Mouse (Mus musculus) embryonic facial prominence, embryonic 15.5 days (tissue): ENCODE data around the gene Ush1c. TPM values are rescaled to one million over a fixed set of nuclear protein-coding genes. Genes with fewer than 3 reads are reported as not detected.
A peak's percentile ranks its signal among the peaks of the same experiment; 100 is the strongest.

Experiments
- ATAC-seq: fragments of 200-750 bp; cut with Nextera tagmentation; 2 replicates; pipeline ENCODE4 v1.8.0; 2017; ENCODE audit warnings: low read depth, moderate TSS enrichment; ENCODE audit not compliant: insufficient number of reproducible peaks, low FRiP score, low TSS enrichment
- H3K27ac ChIP-seq: fragments of 300-500 bp; sonication (generic); replicated peaks from 2 replicates; pipeline ENCODE4 v1.5.1; 2015; ENCODE audit warnings: mild to moderate bottlenecking, inconsistent platforms
- H3K27me3 ChIP-seq: fragments of 300-500 bp; sonication (generic); 2 replicates; pipeline ENCODE4 v1.6.1; 2015; ENCODE audit warnings: inconsistent platforms
- H3K36me3 ChIP-seq: fragments of 300-500 bp; sonication (generic); 2 replicates; pipeline ENCODE4 v1.6.1; 2015; ENCODE audit warnings: mild to moderate bottlenecking, inconsistent platforms
- H3K4me1 ChIP-seq: fragments of 300-500 bp; sonication (generic); 2 replicates; pipeline ENCODE4 v1.6.1; 2015; ENCODE audit warnings: inconsistent platforms
- H3K4me2 ChIP-seq: fragments of 300-500 bp; sonication (generic); replicated peaks from 2 replicates; pipeline ENCODE4 v1.6.1; 2015; ENCODE audit warnings: mild to moderate bottlenecking, inconsistent platforms
- H3K4me3 ChIP-seq: fragments of 300-500 bp; sonication (generic); replicated peaks from 2 replicates; pipeline ENCODE4 v1.5.1; 2015; ENCODE audit warnings: mild to moderate bottlenecking, inconsistent platforms
- H3K9ac ChIP-seq: fragments of 300-500 bp; sonication (generic); 2 replicates; pipeline ENCODE4 v1.6.1; 2015; ENCODE audit warnings: inconsistent platforms
- H3K9me3 ChIP-seq: fragments of 300-500 bp; sonication (generic); replicated peaks from 2 replicates; pipeline ENCODE4 v1.6.1; 2016; ENCODE audit warnings: inconsistent platforms
- WGBS: fragments of 180-500 bp; shearing (Covaris S2); methylation state at CpG from one replicate; pipeline ENCODE4 v1.1.7; 2015; 5-methylcytosine and 5-hydroxymethylcytosine counted together
- polyA plus RNA-seq: library from polyadenylated mRNA; unstranded; fragments of >200 nt; fragmentation: Nextera tagmentation; extraction: Ambion mirVana; gene quantifications from 2 replicates; pipeline ENCODE4 v1.2.1, GENCODE M21; 2015

The Ush1c gene
- polyA plus RNA-seq, 1 experiment from 2014 or later: 0.15 TPM

- Histone ChIP-seq H3K4me3 (no peak within 1 kb of the TSS), H3K4me1 (no peaks in the 10 kb centered on the region), H3K4me2 (no peak within 1 kb of the TSS), H3K27ac (no peak within 1 kb of the TSS), H3K27me3 (no peaks in the 10 kb centered on the region), H3K9ac (no peak within 1 kb of the TSS), H3K36me3 (no peaks in the 10 kb centered on the region), H3K9me3 (no peaks in the 10 kb centered on the region)
- no peak for ATAC-seq
- 47% methylated on average over 2 of the region's 2 CpGs for WGBS
Measured at GRCm38 (mm10) chr7:46240696-46241095, 2.4 kb upstream of the Ush1c start, which contains the start of gene Otog. TSS of gene Otog (plus strand) at chr7:46240987.

- Histone ChIP-seq H3K4me2 (no peak overlapping the region), H3K27me3 (no peaks in the 10 kb centered on the region), H3K9me3 (no peaks in the 10 kb centered on the region), H3K9ac (no peak overlapping the region), H3K4me3 (no peak overlapping the region), H3K36me3 (no peaks in the 10 kb centered on the region), H3K4me1 (no peaks in the 10 kb centered on the region), H3K27ac (no peak overlapping the region)
- ATAC-seq: no peak
- 83% methylated on average over 4 of the region's 4 CpGs for WGBS
Measured at GRCm38 (mm10) chr7:46240091-46240490, 1.8 kb upstream of the Ush1c start.

DNA sequence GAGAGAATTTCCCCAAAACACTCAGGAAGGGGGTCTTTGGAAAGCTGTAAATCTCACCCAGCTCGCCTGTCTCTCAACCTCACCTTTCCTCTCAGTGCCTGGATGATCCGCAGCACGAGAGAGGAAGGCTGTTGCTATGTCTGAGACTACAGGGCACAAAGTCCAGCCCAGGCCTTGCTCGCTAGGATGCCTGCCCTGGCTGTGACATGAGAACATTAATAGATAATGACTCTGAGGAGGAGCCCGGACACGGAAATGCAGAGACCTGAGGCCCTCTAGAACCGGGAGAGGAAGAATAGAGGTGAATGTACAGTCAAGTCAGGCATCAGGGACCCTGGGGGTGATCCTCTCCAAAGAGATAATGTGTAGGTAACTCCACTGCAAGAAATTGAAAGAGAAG is 1.1 kb downstream of the Ush1c start:
- ATAC-seq: no peak
- no peaks in the 10 kb centered on the region for H3K4me1 ChIP-seq
- no peak overlapping the region for H3K9ac ChIP-seq
- H3K9me3 ChIP-seq: no peaks in the 10 kb centered on the region
- no peak overlapping the region for H3K4me2 ChIP-seq
- 51% methylated on average over 7 of the region's 7 CpGs for WGBS
- no peaks in the 10 kb centered on the region for H3K27me3 ChIP-seq
- H3K4me3 ChIP-seq: no peak overlapping the region
- H3K36me3 ChIP-seq: no peaks in the 10 kb centered on the region
- no peak overlapping the region for H3K27ac ChIP-seq

DNA sequence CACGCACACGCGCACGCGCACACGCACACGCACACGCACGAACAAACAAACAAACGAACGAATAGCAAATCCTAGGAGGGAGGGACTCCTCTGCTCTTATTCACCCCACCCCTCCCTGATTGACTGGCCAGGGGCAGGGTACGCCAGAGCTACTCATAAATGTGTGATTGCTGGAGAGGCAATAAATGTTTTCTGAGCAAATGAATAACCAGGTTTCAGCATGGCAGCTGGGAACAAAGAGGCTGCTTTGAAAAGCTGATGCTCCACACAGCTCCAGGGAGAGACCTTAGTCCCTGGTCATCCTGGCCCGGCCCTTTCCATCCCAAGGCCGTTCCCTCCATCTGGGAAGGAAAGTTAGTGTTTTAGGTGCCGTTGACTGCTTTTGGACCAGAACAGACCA is 1.9 kb downstream of the Ush1c start:
- ATAC-seq: no peak
- Histone ChIP-seq H3K27ac (no peak overlapping the region), H3K4me1 (no peaks in the 10 kb centered on the region), H3K4me3 (no peak overlapping the region), H3K9ac (no peak overlapping the region), H3K4me2 (no peak overlapping the region), H3K27me3 (no peaks in the 10 kb centered on the region), H3K9me3 (no peaks in the 10 kb centered on the region), H3K36me3 (no peaks in the 10 kb centered on the region)
- WGBS: 81% methylated on average over 15 of the region's 15 CpGs

DNA sequence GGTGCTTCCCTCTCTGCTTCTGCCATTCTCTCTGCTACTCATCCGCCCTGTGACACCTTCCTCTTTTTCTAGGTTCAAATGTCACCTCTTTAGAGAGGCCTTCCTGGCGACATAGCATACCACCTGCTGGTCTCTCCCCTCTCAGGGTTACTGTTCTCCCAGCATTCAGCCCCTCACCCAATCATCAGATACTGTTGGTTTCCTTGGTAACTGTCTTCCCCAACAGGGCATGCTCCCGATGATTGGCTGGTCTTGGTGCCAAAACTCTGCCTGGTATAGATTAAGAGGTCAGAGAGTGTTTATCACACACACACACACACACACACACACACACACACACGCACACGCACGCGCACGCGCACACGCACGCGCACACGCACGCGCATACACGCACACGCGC is 2.4 kb downstream of the Ush1c start:
- Histone ChIP-seq H3K4me2 (no peak overlapping the region), H3K4me1 (no peaks in the 10 kb centered on the region), H3K27me3 (no peaks in the 10 kb centered on the region), H3K36me3 (no peaks in the 10 kb centered on the region), H3K9ac (no peak overlapping the region), H3K4me3 (no peak overlapping the region), H3K27ac (no peak overlapping the region), H3K9me3 (no peaks in the 10 kb centered on the region)
- no peak for ATAC-seq
- 69% methylated on average over 18 of the region's 18 CpGs for WGBS

GRCm38 (mm10) chr7:46226936-46227335 is 11.4 kb downstream of the Ush1c start:
- no peaks in the 10 kb centered on the region for H3K36me3 ChIP-seq
- no peak overlapping the region for H3K27ac ChIP-seq
- 40% methylated on average over 4 of the region's 4 CpGs for WGBS
- no peak overlapping the region for H3K4me2 ChIP-seq
- H3K4me3 ChIP-seq: no peak overlapping the region
- no peaks in the 10 kb centered on the region for H3K27me3 ChIP-seq
- H3K9me3 ChIP-seq: no peaks in the 10 kb centered on the region
- no peaks in the 10 kb centered on the region for H3K4me1 ChIP-seq
- H3K9ac ChIP-seq: no peak overlapping the region
- no peak for ATAC-seq

GRCm38 (mm10) chr7:46226253-46226652 is 12.1 kb downstream of the Ush1c start:
- Histone ChIP-seq H3K4me1 (no peaks in the 10 kb centered on the region), H3K4me3 (no peak overlapping the region), H3K27me3 (no peaks in the 10 kb centered on the region), H3K36me3 (no peaks in the 10 kb centered on the region), H3K27ac (no peak overlapping the region), H3K4me2 (no peak overlapping the region), H3K9me3 (no peaks in the 10 kb centered on the region), H3K9ac (no peak overlapping the region)
- 25% methylated on average over 7 of the region's 7 CpGs for whole genome bisulfite sequencing
- ATAC-seq: no peak

DNA sequence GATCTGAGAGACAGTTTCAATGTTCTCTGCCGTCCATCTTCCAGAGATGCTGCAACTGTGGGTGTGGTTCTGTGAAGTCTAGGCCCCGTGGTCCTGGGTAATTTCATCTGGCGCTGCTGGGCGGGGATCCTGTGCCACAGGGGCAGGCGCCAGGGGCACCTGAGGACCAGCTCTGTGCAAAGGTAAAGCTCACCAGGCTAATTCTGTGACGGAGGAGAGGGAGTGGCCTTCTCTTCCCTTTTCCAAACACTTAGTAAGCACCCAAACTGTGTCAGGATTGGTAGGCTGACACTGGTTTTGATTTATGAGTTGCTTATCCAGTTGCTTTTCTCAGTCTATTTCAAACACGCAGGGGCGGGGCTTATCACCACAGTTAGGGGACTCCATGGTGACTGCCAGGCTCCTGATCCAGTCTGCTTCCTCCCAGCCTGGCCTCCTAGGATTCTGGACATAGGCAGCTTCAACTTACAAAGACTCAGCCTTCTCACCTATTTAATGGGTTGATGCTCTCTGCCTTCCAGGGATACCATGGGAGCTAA is 17.6 kb downstream of the Ush1c start:
- Histone ChIP-seq H3K36me3 (no peaks in the 10 kb centered on the region), H3K27me3 (no peaks in the 10 kb centered on the region; the same call in 1 of the 2 replicates), H3K4me2 (no peak overlapping the region), H3K4me3 (no peak overlapping the region), H3K9ac (no peak overlapping the region), H3K27ac (no peak overlapping the region), H3K9me3 (no peaks in the 10 kb centered on the region), H3K4me1 (no peaks in the 10 kb centered on the region)
- no peak for ATAC-seq
- 65% methylated on average over 8 of the region's 8 CpGs for WGBS

- no peak overlapping the region for H3K9ac ChIP-seq
- H3K36me3 ChIP-seq: no peaks in the 10 kb centered on the region
- H3K4me2 ChIP-seq: no peak overlapping the region
- H3K27ac ChIP-seq: no peak overlapping the region
- WGBS: 9% methylated on average over 11 of the region's 11 CpGs
- no peak overlapping the region for H3K4me3 ChIP-seq
- ATAC-seq: peak; percentile 49; the same call in 1 of the 2 replicates
- no peaks in the 10 kb centered on the region; the same call in 1 of the 2 replicates for H3K27me3 ChIP-seq
- no peaks in the 10 kb centered on the region for H3K4me1 ChIP-seq
- no peaks in the 10 kb centered on the region for H3K9me3 ChIP-seq
Measured at GRCm38 (mm10) chr7:46218415-46218814, 19.9 kb downstream of the Ush1c start.

- Histone ChIP-seq H3K9ac (no peak overlapping the region), H3K36me3 (no peaks in the 10 kb centered on the region), H3K4me2 (no peak overlapping the region), H3K4me1 (no peaks in the 10 kb centered on the region), H3K4me3 (no peak overlapping the region), H3K27me3 (no peaks in the 10 kb centered on the region; the same call in 1 of the 2 replicates), H3K27ac (no peak overlapping the region), H3K9me3 (no peaks in the 10 kb centered on the region)
- 39% methylated on average over 2 of the region's 2 CpGs for WGBS
- no peak for ATAC-seq
Measured at GRCm38 (mm10) chr7:46216481-46216880, 21.8 kb downstream of the Ush1c start.

GRCm38 (mm10) chr7:46210276-46210675 is 28.0 kb downstream of the Ush1c start:
- H3K4me2 ChIP-seq: no peak overlapping the region
- no peak overlapping the region for H3K9ac ChIP-seq
- 54% methylated on average over 6 of the region's 6 CpGs for WGBS
- H3K36me3 ChIP-seq: no peaks in the 10 kb centered on the region
- no peaks in the 10 kb centered on the region for H3K27me3 ChIP-seq
- no peaks in the 10 kb centered on the region for H3K9me3 ChIP-seq
- no peak for ATAC-seq
- H3K27ac ChIP-seq: no peak overlapping the region
- H3K4me1 ChIP-seq: no peaks in the 10 kb centered on the region
- H3K4me3 ChIP-seq: no peak overlapping the region

DNA sequence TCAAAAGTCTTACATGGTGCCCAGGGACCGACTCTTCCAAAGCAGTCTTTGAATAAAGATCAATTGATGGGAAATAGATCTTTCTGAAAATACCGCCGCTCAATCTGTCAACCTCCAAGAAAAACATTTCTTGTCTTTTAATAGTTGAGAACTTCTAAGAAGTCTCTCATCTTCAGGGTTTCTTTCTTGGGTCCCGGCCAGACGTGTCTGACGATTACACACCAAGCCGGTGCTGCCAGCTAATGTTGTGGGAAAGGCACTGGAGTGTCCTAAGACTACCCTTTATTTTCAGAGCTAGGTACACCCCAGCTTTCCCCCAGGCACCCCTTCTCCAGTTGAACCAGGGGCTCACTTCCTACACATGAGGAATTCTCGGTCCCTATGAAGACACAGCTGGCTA is 30.2 kb downstream of the Ush1c start:
- 85% methylated on average over 8 of the region's 8 CpGs for WGBS

More for the DNA sequence above, 30.2 kb downstream of the Ush1c start:
- Histone ChIP-seq H3K4me1 (no peaks in the 10 kb centered on the region), H3K27ac (no peak overlapping the region), H3K27me3 (no peaks in the 10 kb centered on the region), H3K9ac (no peak overlapping the region), H3K4me3 (no peak overlapping the region), H3K9me3 (no peaks in the 10 kb centered on the region), H3K36me3 (no peaks in the 10 kb centered on the region), H3K4me2 (no peak overlapping the region)
- ATAC-seq: no peak
